Mouse (Mus musculus) kidney, postnatal 0 days (tissue): ENCODE data around the gene Btbd2. TPM values are rescaled to one million over a fixed set of nuclear protein-coding genes. Genes with fewer than 3 reads are reported as not detected.
A peak's percentile ranks its signal among the peaks of the same experiment; 100 is the strongest.

Source experiments
- ATAC-seq: fragments of 200-750 bp; cut with Nextera tagmentation; replicated peaks from 2 replicates; pipeline ENCODE4 v1.8.0; 2017; ENCODE audit warnings: low read depth, moderate number of reproducible peaks, moderate TSS enrichment, moderate library complexity; ENCODE audit not compliant: low FRiP score
- DNase-seq: peaks from one replicate; pipeline ENCODE4 v3.0.0-alpha.2; 2016; ENCODE audit warnings: low spot score
- H3K27ac ChIP-seq: fragments of 300-500 bp; sonication (generic); 2 replicates; pipeline ENCODE4 v1.5.1; 2014; ENCODE audit warnings: mild to moderate bottlenecking
- H3K27me3 ChIP-seq: fragments of 300-500 bp; sonication (generic); 2 replicates; pipeline ENCODE4 v1.6.1; 2014; ENCODE audit warnings: low read length, mixed read lengths; ENCODE audit not compliant: insufficient read depth
- H3K36me3 ChIP-seq: fragments of 300-500 bp; sonication (generic); 2 replicates; pipeline ENCODE4 v1.6.1; 2014; ENCODE audit warnings: low read length, mixed read lengths; ENCODE audit not compliant: insufficient read depth
- H3K4me1 ChIP-seq: fragments of 300-500 bp; sonication (generic); replicated peaks from 2 replicates; pipeline ENCODE4 v1.6.1; 2014; ENCODE audit warnings: antibody characterized with exemption, low read length, mixed read lengths; ENCODE audit not compliant: insufficient read depth
- H3K4me2 ChIP-seq: fragments of 300-500 bp; sonication (generic); 2 replicates; pipeline ENCODE4 v1.6.1; 2014; ENCODE audit warnings: mild to moderate bottlenecking, low read length, moderate library complexity, mixed read lengths
- H3K4me3 ChIP-seq: fragments of 300-500 bp; sonication (generic); replicated peaks from 2 replicates; pipeline ENCODE4 v1.5.1; 2014; ENCODE audit warnings: low read depth, low read length
- H3K9ac ChIP-seq: fragments of 300-500 bp; sonication (generic); 2 replicates; pipeline ENCODE4 v1.6.1; 2014; ENCODE audit warnings: low read depth, low read length
- H3K9me3 ChIP-seq: fragments of 300-500 bp; sonication (generic); replicated peaks from 2 replicates; pipeline ENCODE4 v1.6.1; 2016; ENCODE audit warnings: low read length, inconsistent platforms, mixed read lengths
- CTCF ChIP-seq: IDR thresholded peaks from 2 replicates; pipeline ENCODE4 v1.5.1; 2016; ENCODE audit warnings: antibody characterized with exemption, low read depth, mild to moderate bottlenecking, moderate library complexity
- WGBS: fragments of 180-500 bp; shearing (Covaris S2); extraction: QIAGEN DNeasy Blood & Tissue Kit; methylation state at CpG from one replicate; pipeline ENCODE4 v1.1.7; 2014; 5-methylcytosine and 5-hydroxymethylcytosine counted together
- microRNA-seq: library from miRNA; unstranded; fragments of <30 nt; microRNA quantifications from one replicate; pipeline ENCODE4, GENCODE M21; 2016
- polyA plus RNA-seq: library from polyadenylated mRNA; unstranded; fragments of >200 nt; fragmentation: Nextera tagmentation; extraction: Ambion mirVana; gene quantifications from 2 replicates; pipeline ENCODE4 v1.2.1, GENCODE M21; 2015

The Btbd2 gene
- polyA plus RNA-seq, 1 experiment from 2014 or later: 62.7 TPM

DNA sequence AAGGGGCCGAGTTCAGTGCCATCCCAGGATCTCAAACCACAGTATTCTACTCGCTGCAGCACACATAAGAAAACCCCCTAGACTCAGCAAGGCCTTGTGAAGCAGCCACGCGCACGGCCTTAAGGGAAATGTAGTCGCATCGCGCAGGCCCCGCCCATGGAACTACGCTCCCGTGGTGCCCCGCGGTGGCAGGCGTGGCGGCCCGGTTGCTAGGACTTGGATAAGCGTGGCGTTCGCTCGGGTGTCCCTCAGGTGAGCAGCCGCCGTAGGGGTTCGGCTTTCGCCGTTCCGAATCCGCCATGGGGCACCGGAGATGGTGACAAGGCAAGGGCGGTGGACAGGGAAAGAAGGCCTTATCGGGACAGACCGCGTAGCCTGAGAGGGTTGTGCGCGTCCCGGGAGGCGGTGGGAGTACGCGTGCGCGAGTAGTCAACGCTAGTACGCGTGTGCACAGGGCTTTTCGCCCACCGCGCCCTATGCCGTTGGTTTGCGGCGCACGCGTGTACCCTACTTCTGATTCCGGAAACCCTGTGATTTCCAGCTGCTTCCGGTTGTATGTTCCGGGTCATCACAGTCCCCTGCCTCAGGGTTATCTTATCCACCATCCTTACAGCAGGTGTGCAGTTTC is 54.1 kb downstream of the Btbd2 start, which contains the start of the genes Scamp4 and Adat3:
TSS of gene Scamp4 (plus strand) at position 175 of the 628 bp plus-strand sequence.
TSS of gene Adat3 (plus strand) at position 183 of the 628 bp plus-strand sequence.
- Histone ChIP-seq H3K4me3 (peak within 1 kb of the TSS; percentile 71), H3K27me3 (no peaks in the 10 kb centered on the region), H3K9ac (peak within 1 kb of the TSS; percentile 61), H3K27ac (peak within 1 kb of the TSS; percentile 80), H3K36me3 (peaks cover 17% of the 10 kb centered on the region; the same call in 1 of the 2 replicates), H3K4me2 (peak within 1 kb of the TSS; percentile 79), H3K9me3 (no peaks in the 10 kb centered on the region; the same call in 1 of the 2 replicates), H3K4me1 (peaks cover 9% of the 10 kb centered on the region; the same call in 1 of the 2 replicates)
- ATAC-seq: peak; percentile 92
- 2% methylated on average over 53 of the region's 54 CpGs for WGBS
- TF ChIP-seq CTCF: no peak
- peak; percentile 97 for DNase-seq

DNA sequence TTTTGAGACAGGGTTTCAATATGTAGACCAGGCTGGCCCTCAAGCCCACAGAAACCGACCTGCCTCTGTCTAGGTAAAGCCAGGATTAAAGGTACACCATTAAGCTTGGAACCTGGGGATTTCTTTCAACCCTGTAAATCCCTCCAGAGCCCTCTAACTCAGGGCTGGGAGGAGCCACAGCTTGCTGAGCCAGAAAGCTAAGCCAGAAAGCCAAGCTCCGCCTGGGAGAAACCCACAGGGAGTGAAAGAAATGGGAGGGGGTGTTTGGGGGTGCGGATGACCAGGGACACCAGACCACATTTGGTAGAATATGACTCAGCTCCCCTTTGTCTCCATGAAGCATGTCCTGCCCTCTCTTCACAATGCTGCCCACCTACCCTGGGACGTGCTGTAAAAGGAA is 60.6 kb downstream of the Btbd2 start:
- WGBS: 45% methylated on average over 4 of the region's 4 CpGs

More for the DNA sequence above, 60.6 kb downstream of the Btbd2 start:
- no peak for ATAC-seq
- Histone ChIP-seq H3K9ac (no peak overlapping the region), H3K4me3 (no peak overlapping the region), H3K27me3 (no peaks in the 10 kb centered on the region), H3K4me2 (no peak overlapping the region), H3K4me1 (no peaks in the 10 kb centered on the region), H3K36me3 (no peaks in the 10 kb centered on the region), H3K9me3 (no peaks in the 10 kb centered on the region; the same call in 1 of the 2 replicates), H3K27ac (no peak overlapping the region)
- DNase-seq: no peak
- TF ChIP-seq CTCF: no peak

Small RNA genes within 50 kb of the gene (microRNA-seq; reads per million reads assigned to microRNA genes)
- not detected for gene Mir6912

Other genes with a start within 250 kb of the Btbd2 start
- 76.4 and 83.7 TPM in 2 replicates for gene Tcf3, start 223.4 kb downstream of the Btbd2 start, polyA plus RNA-seq
- not detected in 2 replicates for gene Onecut3, start 162.2 kb downstream of the Btbd2 start, polyA plus RNA-seq
- 0.09 and 0.16 TPM in 2 replicates for gene Atp8b3, start 117.9 kb downstream of the Btbd2 start, polyA plus RNA-seq
- 16.8 and 17.3 TPM in 2 replicates for gene Rexo1, start 95.5 kb downstream of the Btbd2 start, polyA plus RNA-seq
- 8.1 and 8.8 TPM in 2 replicates for gene Klf16, start 79.8 kb downstream of the Btbd2 start, polyA plus RNA-seq
- gene Abhd17a, start 66.7 kb downstream of the Btbd2 start, polyA plus RNA-seq: 104 and 121 TPM in 2 replicates
- gene Scamp4, start 54.2 kb downstream of the Btbd2 start, polyA plus RNA-seq: 80.7 and 87.2 TPM in 2 replicates
- 5.0 and 6.1 TPM in 2 replicates for gene Adat3, start 54.2 kb downstream of the Btbd2 start, polyA plus RNA-seq
- 1.4 TPM in 2 replicates for gene Gm49322, start 51.0 kb downstream of the Btbd2 start, polyA plus RNA-seq
- gene Csnk1g2, start 34.2 kb downstream of the Btbd2 start, polyA plus RNA-seq: 137 and 139 TPM in 2 replicates
- gene Mknk2, start 21.0 kb upstream of the Btbd2 start, polyA plus RNA-seq: 75.8 and 85.5 TPM in 2 replicates
- gene Mob3a, start 44.9 kb upstream of the Btbd2 start, polyA plus RNA-seq: 22.3 and 26.7 TPM in 2 replicates
- 22.4 and 24.5 TPM in 2 replicates for gene Izumo4, start 45.1 kb upstream of the Btbd2 start, polyA plus RNA-seq
- 54.2 and 58.3 TPM in 2 replicates for gene Ap3d1, start 85.2 kb upstream of the Btbd2 start, polyA plus RNA-seq
- gene Dot1l, start 98.1 kb upstream of the Btbd2 start, polyA plus RNA-seq: 9.7 and 9.9 TPM in 2 replicates
- gene Sf3a2, start 141.1 kb upstream of the Btbd2 start, polyA plus RNA-seq: 57.1 and 61.9 TPM in 2 replicates
- gene Plekhj1, start 141.6 kb upstream of the Btbd2 start, polyA plus RNA-seq: 83.7 and 86.6 TPM in 2 replicates
- gene Amh, start 148.2 kb upstream of the Btbd2 start, polyA plus RNA-seq: 0.09 TPM in 1 of 2 replicates, not detected in the other
- 4.0 and 4.6 TPM in 2 replicates for gene Jsrp1, start 156.4 kb upstream of the Btbd2 start, polyA plus RNA-seq
- 1,422 and 1,480 TPM in 2 replicates for gene Oaz1, start 169.6 kb upstream of the Btbd2 start, polyA plus RNA-seq
- gene Lingo3, start 187.0 kb upstream of the Btbd2 start, polyA plus RNA-seq: 0.61 and 0.89 TPM in 2 replicates
- 269 and 270 TPM in 2 replicates for gene Lsm7, start 198.1 kb upstream of the Btbd2 start, polyA plus RNA-seq
- 34.3 and 36.1 TPM in 2 replicates for gene Sppl2b, start 198.2 kb upstream of the Btbd2 start, polyA plus RNA-seq
- gene Tmprss9, start 214.8 kb upstream of the Btbd2 start, polyA plus RNA-seq: 0.04 TPM in 1 of 2 replicates, not detected in the other
- 434 and 437 TPM in 2 replicates for gene Timm13, start 243.9 kb upstream of the Btbd2 start, polyA plus RNA-seq